Mouse (Mus musculus): ENCODE data around the gene Tm4sf19.

Gene Tm4sf19

DNA sequence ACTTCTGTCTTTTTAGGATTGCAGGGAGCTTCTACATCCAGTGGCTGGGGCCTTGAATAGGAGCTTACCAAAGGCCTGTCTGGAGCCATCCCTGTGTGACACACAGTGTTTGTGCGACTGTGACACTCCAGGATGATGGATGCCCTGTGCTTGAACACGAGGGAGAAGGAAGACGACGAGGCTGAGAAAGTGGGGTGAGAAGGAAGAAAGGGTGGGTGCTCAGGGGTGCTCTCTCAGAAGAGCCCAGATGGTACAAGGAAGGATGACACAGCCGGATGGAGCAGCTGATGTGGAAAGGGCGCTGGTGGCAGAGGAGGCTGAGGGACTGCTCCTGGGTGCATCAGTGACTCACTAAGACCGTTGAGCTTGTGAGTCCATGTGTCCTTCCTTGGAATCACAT is at the start of gene Tm4sf19:
Tm4sf19 (plus strand) TSS at position 240 of the 400 bp plus-strand sequence.
- DNase-seq (ENCODE audit: low read depth, low spot score), result no peak

GRCm38 (mm10) chr16:32350776-32351175 is 49.5 kb upstream of the Tm4sf19 start:
- no peak for DNase-seq (ENCODE audit: low read depth, low spot score)

GRCm38 (mm10) chr16:32363530-32363929 is 36.8 kb upstream of the Tm4sf19 start:
- no peak for DNase-seq (ENCODE audit: low read depth, low spot score)

DNA sequence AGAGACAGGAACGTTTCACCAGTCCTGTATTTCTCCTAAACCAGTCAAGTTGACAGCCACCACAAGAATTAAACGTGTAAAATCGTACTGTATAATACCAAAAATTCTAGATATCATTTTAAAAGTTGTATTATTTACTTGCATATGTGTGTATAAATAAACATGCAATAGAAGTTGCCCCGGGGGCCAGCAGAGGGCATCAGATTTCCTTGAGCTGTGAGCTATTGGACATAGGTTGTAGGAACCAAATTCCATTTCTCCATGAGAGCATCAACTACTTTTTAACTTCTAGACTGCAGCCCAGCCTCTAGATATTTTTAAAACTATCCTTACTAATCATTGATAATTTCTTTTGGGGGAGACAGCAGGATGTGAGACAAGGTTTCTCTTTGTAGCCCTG is 29.0 kb upstream of the Tm4sf19 start:
- DNase-seq (ENCODE audit: low read depth, low spot score), result no peak

GRCm38 (mm10) chr16:32379575-32379974 is 20.7 kb upstream of the Tm4sf19 start:
- DNase-seq (ENCODE audit: low read depth, low spot score), result no peak

- no peak for DNase-seq (ENCODE audit: low read depth, low spot score)
Observed at GRCm38 (mm10) chr16:32382901-32383300, 17.4 kb upstream of the Tm4sf19 start.

DNA sequence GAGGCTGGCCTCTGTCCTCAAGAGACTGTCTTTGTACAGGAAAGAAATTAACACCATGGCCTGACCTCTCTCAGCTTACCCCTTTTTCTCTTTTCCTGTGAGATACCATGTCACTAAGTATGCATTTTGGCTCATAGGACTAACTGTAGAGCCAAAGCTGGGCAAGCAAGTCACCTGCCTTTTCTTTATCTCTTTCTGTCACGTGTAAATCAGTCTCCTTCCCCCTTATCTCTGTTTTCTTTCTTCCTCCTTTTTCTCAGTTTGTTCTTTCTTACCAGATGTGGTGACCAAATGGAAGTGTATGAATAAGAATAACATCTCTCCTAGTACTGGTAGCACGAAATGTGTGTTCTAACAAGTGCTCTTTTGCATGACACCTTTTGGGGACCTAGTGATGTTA is 15.4 kb upstream of the Tm4sf19 start:
- DNase-seq (ENCODE audit: low read depth, low spot score), result no peak

DNA sequence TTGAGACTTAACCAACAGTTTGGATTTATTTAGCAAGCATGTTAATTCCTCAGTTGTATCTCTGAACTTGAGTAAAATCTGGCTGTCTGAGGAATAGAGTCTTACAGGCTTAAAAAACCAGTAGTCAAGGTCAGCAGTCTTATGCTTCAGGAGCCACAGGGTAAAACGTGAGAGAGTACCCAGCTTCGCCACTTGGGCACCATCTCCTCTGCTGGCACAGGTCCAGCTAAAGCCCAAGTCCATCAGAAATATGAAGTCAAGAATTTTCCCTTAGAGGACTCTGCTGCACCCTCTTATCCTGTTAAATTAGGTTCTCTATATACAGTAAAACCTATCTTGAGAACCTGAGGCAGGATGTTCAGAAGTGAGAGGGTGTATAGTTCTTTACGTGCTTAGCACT is 13.5 kb upstream of the Tm4sf19 start:
- no peak for DNase-seq (ENCODE audit: low read depth, low spot score)

DNA sequence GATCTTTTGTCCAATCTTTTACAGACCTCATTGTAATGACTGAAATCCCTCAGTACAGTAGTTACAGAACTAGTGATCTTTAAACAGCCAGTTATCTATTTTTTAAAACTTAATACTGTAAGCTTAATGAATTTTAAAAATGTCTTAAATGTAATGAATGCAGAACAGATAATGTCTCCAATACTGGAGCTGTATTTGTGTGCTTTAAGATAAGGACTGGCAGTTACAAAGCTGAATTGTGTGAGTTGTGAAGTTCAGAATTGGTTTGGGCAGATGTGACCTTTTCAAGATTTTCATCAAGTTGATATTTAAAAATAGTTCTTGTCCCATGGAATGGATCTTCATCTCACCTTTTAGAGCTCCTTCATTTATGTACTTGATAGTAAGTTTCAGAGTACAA is 11.3 kb upstream of the Tm4sf19 start:
- DNase-seq (ENCODE audit: low read depth, low spot score), result no peak

- DNase-seq (ENCODE audit: low read depth, low spot score), result no peak
Observed at GRCm38 (mm10) chr16:32389841-32390240, 10.5 kb upstream of the Tm4sf19 start.

GRCm38 (mm10) chr16:32390882-32391281 is 9.4 kb upstream of the Tm4sf19 start:
- DNase-seq (ENCODE audit: low read depth, low spot score), result no peak

GRCm38 (mm10) chr16:32395679-32396540 is 4.4 kb upstream of the Tm4sf19 start:
- no peak for DNase-seq (ENCODE audit: low read depth, low spot score)

- no peak for DNase-seq (ENCODE audit: low read depth, low spot score)
Observed at GRCm38 (mm10) chr16:32396541-32396835, 3.8 kb upstream of the Tm4sf19 start.

DNA sequence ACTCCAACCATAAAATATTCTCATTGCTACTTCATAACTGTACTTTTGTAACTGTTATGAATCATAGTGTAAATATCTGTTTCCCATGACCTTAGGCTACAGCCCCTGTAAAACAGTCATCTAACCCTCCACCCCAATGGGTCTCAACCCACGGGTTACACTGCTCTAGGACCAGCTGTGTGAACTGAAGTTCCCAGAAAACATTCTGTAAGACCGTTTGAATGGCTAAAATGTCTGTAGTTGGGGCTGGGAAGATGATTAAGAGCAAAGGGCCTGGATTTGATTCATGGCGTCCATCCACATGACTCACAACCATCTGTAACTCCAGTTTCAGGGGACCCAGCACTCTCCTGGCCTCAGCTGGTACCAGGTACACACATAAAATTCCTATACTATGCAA is 2.1 kb upstream of the Tm4sf19 start:
- DNase-seq (ENCODE audit: low read depth, low spot score), result no peak

GRCm38 (mm10) chr16:32401335-32401965 is 1.1 kb downstream of the Tm4sf19 start:
- no peak for DNase-seq (ENCODE audit: low read depth, low spot score)

DNA sequence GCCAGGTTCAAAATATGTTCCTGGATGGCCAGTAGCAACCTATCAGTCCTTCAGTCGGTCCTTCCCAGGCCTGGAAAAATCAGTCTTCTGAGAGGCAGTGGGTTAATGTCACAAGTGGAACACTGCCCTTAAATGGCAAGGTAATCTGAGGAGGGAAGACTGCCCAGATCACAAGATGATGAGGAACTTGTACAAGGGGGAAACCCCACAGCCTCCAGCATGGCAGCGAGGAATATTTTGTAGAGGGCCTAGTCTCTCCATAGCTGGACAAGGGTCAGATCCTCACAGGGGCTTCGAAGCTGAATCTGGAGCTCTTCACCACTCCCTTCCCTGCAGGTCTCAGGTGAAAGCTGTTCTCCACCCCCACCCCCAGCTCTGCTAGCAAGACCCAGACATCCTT is 2.5 kb downstream of the Tm4sf19 start:
- DNase-seq (ENCODE audit: low read depth, low spot score), result no peak

DNA sequence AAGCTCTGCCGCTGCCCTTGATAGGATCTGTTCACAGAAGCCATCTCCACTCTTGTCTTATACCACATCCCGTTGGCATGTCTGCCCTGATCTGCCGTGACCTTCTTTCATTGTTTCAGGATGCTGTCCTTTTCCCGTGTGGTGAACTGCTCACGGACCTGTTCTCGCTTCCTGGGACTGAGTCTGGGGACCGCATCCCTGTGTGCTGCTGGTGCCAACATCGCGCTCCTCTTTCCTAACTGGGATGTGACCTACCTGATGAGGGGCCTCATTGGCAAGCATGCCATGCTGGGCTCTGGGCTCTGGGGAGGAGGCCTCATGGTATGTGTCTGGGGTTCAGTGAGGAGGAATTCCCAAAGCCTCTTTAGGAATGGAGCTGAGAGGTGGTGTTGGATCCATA is 5.4 kb downstream of the Tm4sf19 start:
- no peak for DNase-seq (ENCODE audit: low read depth, low spot score)

GRCm38 (mm10) chr16:32406671-32407070 is 6.4 kb downstream of the Tm4sf19 start:
- DNase-seq (ENCODE audit: low read depth, low spot score), result no peak

DNA sequence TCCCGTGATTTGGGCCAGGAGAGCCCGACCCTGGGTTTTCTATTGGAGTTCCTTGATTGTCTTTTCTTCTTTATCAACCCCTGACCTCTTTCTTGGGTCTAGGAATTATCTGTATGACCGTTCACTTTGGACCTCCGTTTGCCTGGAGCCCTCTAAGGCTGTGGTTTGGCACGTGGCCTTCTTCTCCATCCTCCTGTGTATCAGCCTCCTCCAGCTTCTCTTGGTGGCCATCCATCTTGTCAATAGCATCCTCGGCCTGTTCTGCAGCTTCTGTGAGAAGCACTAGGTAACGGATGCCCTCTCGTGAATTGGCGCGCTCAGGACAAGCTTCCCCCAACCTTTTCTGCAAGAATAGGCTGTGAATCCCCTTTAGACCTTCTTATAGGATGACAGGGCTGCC is 7.4 kb downstream of the Tm4sf19 start:
- no peak for DNase-seq (ENCODE audit: low read depth, low spot score)

DNA sequence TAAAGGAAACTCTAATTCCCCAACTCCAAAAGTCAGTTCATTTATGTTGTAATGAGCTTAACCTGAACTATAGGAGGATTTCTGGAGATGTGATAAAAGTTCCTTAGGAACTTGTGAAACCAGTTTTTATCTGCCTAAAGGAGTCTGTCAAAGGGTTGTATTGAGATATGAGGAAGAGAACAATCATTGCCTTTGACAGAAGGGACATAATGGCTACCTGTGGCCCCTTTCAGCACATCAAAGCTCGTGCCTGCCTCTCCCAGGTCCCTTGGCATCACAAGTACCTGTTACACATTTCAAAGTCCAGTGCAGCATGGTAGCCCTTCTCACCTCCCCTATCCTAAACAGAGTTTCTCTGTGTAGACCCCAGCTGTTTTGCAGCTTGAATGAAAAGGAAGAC is 17.2 kb downstream of the Tm4sf19 start:
- no peak for DNase-seq (ENCODE audit: low read depth, low spot score)

- peak; percentile 79 for DNase-seq (ENCODE audit: low read depth, low spot score)
Observed at GRCm38 (mm10) chr16:32419517-32420483, 19.5 kb downstream of the Tm4sf19 start, which contains the start of gene Tctex1d2. Gene Tctex1d2 (plus strand): TSS chr16:32419702.

- DNase-seq (ENCODE audit: low read depth, low spot score), result no peak
Observed at GRCm38 (mm10) chr16:32427506-32427905, 27.2 kb downstream of the Tm4sf19 start.
